Mouse (Mus musculus) neural tube, embryonic 13.5 days (tissue): ENCODE measurements around the gene Itpkb. TPM values are rescaled to one million over a fixed set of nuclear protein-coding genes. Genes with fewer than 3 reads are reported as not detected.

Source experiments
- ATAC-seq: fragments of 200-750 bp; cut with Nextera tagmentation; 2 replicates; pipeline ENCODE4 v1.8.0; 2017; ENCODE audit warnings: low read depth, mild to moderate bottlenecking, moderate TSS enrichment, moderate library complexity
- H3K27ac ChIP-seq: fragments of 300-500 bp; sonication (generic); replicated peaks from 2 replicates; pipeline ENCODE4 v1.5.1; 2015; ENCODE audit warnings: moderate library complexity, mild to moderate bottlenecking, inconsistent platforms
- H3K27me3 ChIP-seq: fragments of 300-500 bp; sonication (generic); 2 replicates; pipeline ENCODE4 v1.6.1; 2015; ENCODE audit warnings: mild to moderate bottlenecking, inconsistent platforms
- H3K36me3 ChIP-seq: fragments of 300-500 bp; sonication (generic); 2 replicates; pipeline ENCODE4 v1.6.1; 2015; ENCODE audit warnings: mild to moderate bottlenecking, inconsistent platforms
- H3K4me1 ChIP-seq: fragments of 300-500 bp; sonication (generic); replicated peaks from 2 replicates; pipeline ENCODE4 v1.6.1; 2015; ENCODE audit warnings: inconsistent platforms
- H3K4me2 ChIP-seq: fragments of 300-500 bp; sonication (generic); 2 replicates; pipeline ENCODE4 v1.6.1; 2015; ENCODE audit warnings: inconsistent platforms, mild to moderate bottlenecking, moderate library complexity
- H3K4me3 ChIP-seq: fragments of 300-500 bp; sonication (generic); 2 replicates; pipeline ENCODE4 v1.5.1; 2015; ENCODE audit warnings: mild to moderate bottlenecking, inconsistent platforms
- H3K9ac ChIP-seq: fragments of 300-500 bp; sonication (generic); 2 replicates; pipeline ENCODE4 v1.6.1; 2015; ENCODE audit warnings: moderate library complexity, mild to moderate bottlenecking, inconsistent platforms
- H3K9me3 ChIP-seq: fragments of 300-500 bp; sonication (generic); 2 replicates; pipeline ENCODE4 v1.6.1; 2016; ENCODE audit warnings: inconsistent platforms
- polyA plus RNA-seq: library from polyadenylated mRNA; unstranded; fragments of >200 nt; fragmentation: Nextera tagmentation; extraction: Ambion mirVana; gene quantifications from 2 replicates; pipeline ENCODE4 v1.2.1, GENCODE M21; 2015

Gene Itpkb
- polyA plus RNA-seq, 1 experiment from 2014 or later: 3.9 TPM

- no peaks in the 10 kb centered on the region for H3K4me1 ChIP-seq
- H3K9ac ChIP-seq: no peak overlapping the region
- no peaks in the 10 kb centered on the region for H3K27me3 ChIP-seq
- H3K4me2 ChIP-seq: no peak overlapping the region
- no peak overlapping the region for H3K27ac ChIP-seq
- no peaks in the 10 kb centered on the region for H3K9me3 ChIP-seq
- no peak for ATAC-seq
- H3K36me3 ChIP-seq: no peaks in the 10 kb centered on the region
- no peak overlapping the region for H3K4me3 ChIP-seq
These were observed 143.3 kb downstream of the Itpkb start for GRCm38 (mm10) chr1:180473566-180473965.

Other genes with a start within 250 kb of the Itpkb start
- 1.8 and 3.1 TPM in 2 replicates for gene Coq8a, start 130.9 kb upstream of the Itpkb start, polyA plus RNA-seq
- 11.9 and 13.0 TPM in 2 replicates for gene Psen2, start 67.0 kb upstream of the Itpkb start, polyA plus RNA-seq
- 5.5 and 5.6 TPM in 2 replicates for gene Stum, start 153.0 kb downstream of the Itpkb start, polyA plus RNA-seq
- 114 TPM in 2 replicates for gene Parp1, start 238.4 kb downstream of the Itpkb start, polyA plus RNA-seq